Mouse (Mus musculus) megakaryocyte, embryonic 14.5 days (primary cell): ENCODE measurements around the gene Pip5k1b.

Experiments used
- FLI1 ChIP-seq: IDR thresholded peaks from 2 replicates; pipeline ENCODE4 v1.6.1; 2012; ENCODE audit warnings: low read length, inconsistent platforms, mixed read lengths
- GATA1 ChIP-seq: IDR thresholded peaks from 3 replicates; pipeline ENCODE4 v1.6.1; 2012; ENCODE audit warnings: mixed read lengths, low read length, inconsistent platforms, borderline replicate concordance

DNA sequence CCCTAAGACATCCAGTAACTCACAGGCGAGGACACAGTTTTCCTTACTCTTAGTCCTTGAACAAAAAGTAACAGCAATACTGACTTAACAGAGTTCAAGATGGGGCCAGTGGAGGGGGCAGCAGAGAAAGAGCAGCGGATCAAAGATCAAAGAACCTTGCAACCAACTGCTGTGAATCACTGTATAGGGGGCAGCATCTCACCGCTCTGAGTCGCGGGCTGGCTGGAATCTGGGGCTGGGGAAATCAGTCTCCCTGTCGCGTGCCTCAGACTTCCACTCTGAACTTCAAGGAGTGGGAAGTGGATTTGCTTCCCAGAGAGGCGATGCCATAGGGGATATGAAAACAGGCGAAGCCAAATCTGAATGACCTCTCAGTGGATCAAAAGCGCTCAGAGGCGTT is 1.8 kb upstream of the Pip5k1b start:
- no peak for TF ChIP-seq GATA1
- no peak for TF ChIP-seq FLI1
